Mouse (Mus musculus) frontal cortex, postnatal 25 days (tissue): ENCODE results near the gene Rrbp1.
A peak's percentile ranks its signal among the peaks of the same experiment; 100 is the strongest.

Source experiments
- DNase-seq, 2 experiments: peaks; one replicate each; pipeline ENCODE4 v3.0.0; 2022; ENCODE audit warnings: low spot score in 2 of 2

Gene Rrbp1

DNA sequence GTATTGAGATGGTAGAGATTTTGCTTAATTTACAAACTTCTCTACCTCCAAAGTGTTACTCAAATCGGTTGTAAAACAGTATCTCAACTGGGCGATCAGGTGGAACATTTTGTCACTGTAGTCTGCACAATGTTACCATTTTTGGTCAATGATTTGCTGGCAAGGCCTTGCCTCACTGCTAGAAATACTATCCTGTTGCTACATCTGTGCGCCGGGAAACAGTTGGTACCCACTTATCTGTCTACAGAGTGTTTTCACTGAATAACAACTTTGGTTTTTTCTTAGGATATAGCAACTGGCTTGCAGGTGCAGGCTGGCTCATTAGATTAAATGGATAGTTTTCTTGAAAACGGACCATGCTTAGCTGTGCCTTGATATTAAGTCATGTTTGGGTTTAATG is 94.8 kb downstream of the Rrbp1 start:
- DNase-seq = no peak

DNA sequence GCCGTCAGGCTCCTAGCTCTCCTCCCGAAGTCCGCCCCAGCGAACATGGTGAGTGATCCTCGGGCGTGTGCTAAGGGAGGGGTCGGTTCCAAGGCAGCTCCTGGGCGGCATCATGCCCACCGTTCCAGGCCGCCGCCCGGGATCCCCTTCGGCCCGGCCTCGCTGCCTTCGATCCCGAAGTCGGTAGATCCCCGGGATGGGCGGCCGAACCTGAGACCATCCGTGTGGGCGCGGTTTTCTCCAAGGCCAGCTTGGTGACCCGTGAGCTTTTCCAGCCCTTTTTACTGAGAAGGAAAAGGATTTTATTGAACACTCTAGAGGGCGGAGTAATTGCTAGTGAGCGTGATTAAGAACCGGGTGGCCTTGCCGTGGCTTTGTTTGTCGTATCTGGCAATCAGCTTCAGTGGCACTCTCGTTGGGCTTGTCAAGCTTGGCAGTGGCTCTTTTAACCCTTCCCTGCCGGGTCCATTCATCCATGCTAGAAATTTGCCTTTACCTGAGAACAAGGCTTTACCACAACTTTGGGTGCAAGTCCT is 95.4 kb downstream of the Rrbp1 start:
- DNase-seq = no peak

DNA sequence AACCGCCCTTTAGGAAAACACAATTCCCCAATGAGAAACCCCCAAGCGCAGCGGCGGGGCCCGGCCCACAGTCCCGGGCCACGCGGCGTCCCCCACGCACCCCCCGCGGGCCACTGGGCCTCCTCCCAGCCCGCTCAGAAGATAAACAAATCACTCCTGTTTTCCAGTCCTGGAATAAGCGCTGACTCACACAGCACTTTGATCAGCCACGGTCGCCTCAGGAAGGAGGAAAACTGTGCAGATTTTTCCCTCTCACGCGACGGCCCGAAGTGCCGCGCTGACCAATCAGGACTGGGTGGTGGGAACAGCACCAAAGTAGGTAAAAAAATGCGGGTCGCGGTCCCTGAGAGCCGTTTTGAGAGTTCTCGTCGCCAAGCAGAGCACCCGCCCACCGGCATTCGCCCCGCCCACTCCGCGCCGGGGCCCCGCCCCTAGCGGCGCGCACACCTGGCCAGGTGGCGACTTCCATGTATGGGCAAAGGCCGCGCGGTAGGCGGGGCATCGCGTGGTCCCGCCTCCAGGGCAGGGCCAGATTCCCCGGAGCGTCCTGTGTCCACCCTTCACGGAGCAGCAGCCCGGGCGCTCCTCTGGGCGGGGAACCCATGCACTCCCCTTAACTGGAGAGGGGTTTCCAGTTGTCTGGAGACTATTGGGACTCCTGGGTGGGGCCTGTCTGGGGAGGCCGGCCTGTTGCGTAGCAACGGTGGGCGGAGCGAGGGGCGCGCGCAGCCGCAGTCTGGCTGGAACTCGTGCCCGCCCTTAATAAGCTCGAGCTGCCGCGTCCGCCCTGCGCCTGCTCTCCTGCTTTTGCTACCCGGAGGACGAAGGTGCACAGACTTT is 96.1 kb downstream of the Rrbp1 start, which contains the start of gene Dstn:
Dstn (plus strand) TSS at position 561 of the 840 bp plus-strand sequence.
- DNase-seq = peak; percentile 91 to 93

DNA sequence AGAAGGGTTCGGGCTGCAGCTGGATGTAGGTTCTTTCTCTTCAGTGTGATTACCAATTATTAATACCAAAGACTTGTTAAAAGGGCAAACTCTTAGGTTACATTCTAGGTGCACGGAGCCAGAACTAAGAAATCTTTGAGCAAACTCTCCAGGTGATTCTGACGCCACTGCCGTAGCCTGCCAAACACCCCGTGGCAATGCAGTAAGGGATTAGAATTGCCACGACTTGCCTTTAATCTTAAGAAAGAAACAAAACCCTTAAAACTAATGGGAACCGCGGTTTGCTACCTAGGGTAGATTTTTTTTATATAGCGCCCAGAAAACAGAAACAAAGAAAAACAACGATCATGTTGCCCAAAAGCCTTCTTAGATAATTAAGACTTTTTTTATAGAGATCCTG is 96.8 kb downstream of the Rrbp1 start:
- DNase-seq = no peak

DNA sequence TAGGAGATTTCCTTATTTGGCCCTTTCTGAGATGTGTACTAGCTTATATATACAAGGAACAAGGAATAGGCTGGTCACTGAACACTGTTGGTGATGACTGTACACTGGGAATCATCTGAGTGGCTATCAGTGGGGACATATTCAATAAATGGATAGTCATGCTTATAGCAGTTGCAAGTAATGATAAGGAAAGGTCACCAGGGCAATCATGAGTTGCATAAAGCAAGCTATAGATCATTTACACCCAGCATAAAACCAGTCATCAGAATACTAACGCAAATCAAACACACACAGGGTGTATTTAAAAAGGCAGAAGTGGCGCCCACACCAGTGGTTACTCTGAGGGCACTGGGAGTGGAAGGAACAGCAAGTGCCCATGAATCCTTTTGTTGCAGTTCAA is 98.9 kb downstream of the Rrbp1 start:
- no peak for DNase-seq

DNA sequence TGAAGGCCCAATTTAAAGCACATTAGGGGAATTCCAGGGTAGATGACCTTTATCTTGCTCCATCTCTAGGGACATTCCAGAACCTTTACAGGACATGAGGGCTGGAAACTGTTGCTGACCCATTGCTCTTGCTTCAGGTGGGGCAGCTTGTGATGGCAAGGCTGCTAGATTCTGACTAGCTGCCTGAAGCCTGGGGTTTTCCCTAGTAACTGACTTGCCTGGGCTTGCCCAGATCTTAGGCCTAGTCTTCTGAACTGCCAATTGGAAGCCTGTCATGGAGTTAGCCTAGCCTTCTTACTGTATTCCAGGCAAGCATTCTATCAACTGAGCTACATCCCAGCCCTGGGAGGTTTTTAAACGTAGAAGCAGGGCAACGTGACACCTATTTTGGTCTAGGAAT is 101.8 kb downstream of the Rrbp1 start:
- DNase-seq = no peak

DNA sequence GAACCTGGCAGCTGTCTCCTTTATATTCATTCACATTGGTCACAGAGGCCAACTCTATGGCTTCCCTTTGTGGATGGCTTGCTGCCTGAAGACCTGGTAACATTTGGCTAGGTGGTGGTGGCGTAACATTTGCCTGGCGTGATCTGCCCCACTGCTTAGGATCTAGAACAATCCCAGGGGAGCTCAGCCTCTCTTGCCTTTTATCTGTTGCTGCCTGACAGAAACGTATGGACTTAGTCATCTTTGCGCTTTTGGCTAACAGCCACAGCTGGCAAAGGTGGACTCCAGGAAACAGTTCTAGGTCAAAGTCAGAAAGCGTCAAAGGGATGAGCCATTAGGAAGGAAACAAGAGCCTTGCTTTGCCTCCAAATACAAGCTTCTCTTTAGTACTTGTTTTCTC is 106.2 kb downstream of the Rrbp1 start:
- no peak for DNase-seq

DNA sequence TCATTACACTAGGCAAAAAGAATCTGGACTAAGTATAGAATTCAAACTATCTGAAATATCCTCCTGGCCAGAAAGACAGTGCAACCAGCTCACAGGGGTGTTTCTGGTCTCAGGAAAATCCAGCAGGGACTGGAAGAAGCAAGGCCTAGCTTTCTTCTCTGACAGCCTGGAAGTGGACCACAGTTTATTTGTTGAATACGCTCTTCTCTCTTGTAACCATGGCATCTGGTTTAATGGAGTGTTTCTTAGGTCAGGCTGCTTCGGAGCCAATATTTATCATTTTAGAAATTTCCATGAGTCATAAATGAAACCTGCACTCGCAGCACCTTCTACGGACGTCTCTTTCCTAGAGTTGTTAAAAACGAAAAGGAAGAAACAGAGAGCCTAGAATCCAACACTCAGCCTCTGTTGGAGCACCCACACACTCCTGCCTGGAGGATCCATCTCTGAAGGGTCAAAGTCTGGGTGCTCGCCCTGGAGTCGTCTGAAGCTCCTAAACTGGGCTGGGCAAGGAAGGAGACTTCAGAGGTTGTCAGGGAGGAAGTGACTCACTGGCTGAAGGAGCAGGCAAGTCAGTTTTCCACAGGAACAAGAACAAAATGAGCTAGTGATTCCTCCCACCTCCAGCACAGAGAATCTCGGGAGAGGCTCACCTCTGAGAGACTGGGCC is 107.6 kb downstream of the Rrbp1 start:
- DNase-seq = no peak

DNA sequence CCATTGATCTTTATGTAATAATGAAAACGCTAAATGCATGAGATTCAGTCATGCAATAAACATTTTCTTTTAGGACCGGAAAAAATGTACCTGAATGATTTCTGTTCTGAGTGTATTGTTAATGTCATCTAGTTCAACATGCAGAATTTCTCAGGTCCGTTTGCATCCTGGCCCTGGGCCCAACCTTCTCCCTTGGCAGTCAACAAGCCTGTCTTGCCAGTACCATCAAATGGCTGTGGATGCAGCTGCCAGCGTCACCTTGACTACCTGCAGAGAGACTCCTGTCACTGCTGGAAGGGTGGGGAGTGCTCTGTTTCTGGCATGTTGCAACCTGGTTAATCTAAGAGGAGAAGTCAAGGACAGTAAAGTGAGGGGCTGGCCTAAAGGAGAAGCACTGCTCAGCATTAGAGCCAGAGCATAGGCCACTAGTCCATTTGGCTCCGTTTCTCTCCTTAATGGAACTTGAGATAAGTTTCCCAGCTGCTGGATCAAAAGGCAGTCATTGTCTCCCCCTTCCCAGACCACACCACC is 110.2 kb downstream of the Rrbp1 start:
- no peak for DNase-seq

DNA sequence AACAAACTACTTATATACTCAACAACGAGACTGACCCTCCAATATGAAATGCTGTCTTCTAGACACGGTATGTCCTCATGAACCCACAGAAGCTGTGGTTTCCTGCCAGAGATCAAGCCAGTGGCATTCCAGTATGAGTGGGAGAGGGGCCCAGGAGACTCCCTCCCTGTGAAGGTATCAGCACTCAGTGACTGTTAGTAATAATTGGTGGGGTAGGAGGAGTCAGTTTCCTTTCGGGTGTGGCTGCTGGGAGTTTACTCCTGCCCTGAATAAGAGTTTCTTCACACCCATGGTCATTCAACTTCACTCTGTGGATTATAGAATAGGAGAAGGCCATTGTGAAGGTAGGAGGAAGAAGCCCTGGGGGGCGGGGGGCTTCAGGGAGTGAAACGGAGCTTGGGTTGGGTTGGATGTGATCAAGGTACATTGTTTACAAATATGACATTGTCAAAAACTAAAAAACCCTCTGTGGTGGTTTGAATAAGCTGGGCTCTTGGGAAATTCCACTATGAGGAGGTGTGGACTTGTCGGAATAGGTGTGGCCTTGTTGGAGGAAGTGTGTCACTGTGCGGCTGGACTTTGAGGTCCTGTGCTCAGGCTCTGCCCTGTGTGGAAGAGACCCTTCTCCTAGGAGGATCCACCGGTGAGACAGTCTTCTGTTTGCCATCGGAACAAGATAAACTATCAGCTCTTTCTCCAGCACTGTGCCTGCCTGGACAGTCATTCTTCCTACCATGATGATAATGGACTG is 111.4 kb downstream of the Rrbp1 start:
- no peak for DNase-seq
